Mouse (Mus musculus) layer of hippocampus, postnatal 14 days (tissue): Measurements from ENCODE around the gene Cidec. TPM values are rescaled to one million over a fixed set of nuclear protein-coding genes. Genes with fewer than 3 reads are reported as not detected.

ENCODE experiments used
- DNase-seq, 2 experiments: peaks; one replicate each; pipeline ENCODE4 v3.0.0; 2021 to 2022; ENCODE audit warnings: low spot score in 2 of 2, mixed read lengths in 1 of 2
- total RNA-seq, 2 experiments: library from RNA; stranded (reverse); gene quantifications; 2 replicates each; pipeline ENCODE4 v1.2.3; 2021

The Cidec gene
- total RNA-seq, 2 experiments from 2014 or later = not detected

- DNase-seq = no peak
These were observed 25.6 kb downstream of the Cidec start for GRCm38 (mm10) chr6:113410001-113410400.

- peak in 1 of 2 experiments; percentile 65 for DNase-seq
These were observed 28.9 kb downstream of the Cidec start for GRCm38 (mm10) chr6:113406683-113407082.

GRCm38 (mm10) chr6:113405483-113405882 lies 30.1 kb downstream of the Cidec start:
- peak in 1 of 2 experiments; percentile 30 for DNase-seq

GRCm38 (mm10) chr6:113404649-113405448 lies 30.7 kb downstream of the Cidec start:
- no peak for DNase-seq

GRCm38 (mm10) chr6:113402094-113402493 lies 33.5 kb downstream of the Cidec start:
- peak; percentile 42 to 69 for DNase-seq

GRCm38 (mm10) chr6:113396270-113397030 lies 39.1 kb downstream of the Cidec start:
- DNase-seq = no peak

GRCm38 (mm10) chr6:113395501-113395900 lies 40.1 kb downstream of the Cidec start:
- no peak for DNase-seq

GRCm38 (mm10) chr6:113394811-113395210 lies 40.7 kb downstream of the Cidec start:
- no peak for DNase-seq

- DNase-seq = no peak
These were observed 41.6 kb downstream of the Cidec start for GRCm38 (mm10) chr6:113393951-113394350.

- DNase-seq = peak; percentile 64 to 68
These were observed 43.0 kb downstream of the Cidec start for GRCm38 (mm10) chr6:113392387-113393071.

- no peak for DNase-seq
These were observed 43.6 kb downstream of the Cidec start for GRCm38 (mm10) chr6:113392015-113392386.

GRCm38 (mm10) chr6:113390715-113391114 lies 44.8 kb downstream of the Cidec start:
- no peak for DNase-seq

GRCm38 (mm10) chr6:113388960-113389359 lies 46.6 kb downstream of the Cidec start, which contains the start of gene Ttll3:
Ttll3 (plus strand) TSS chr6:113389260.
- no peak for DNase-seq

GRCm38 (mm10) chr6:113386025-113386424 lies 49.5 kb downstream of the Cidec start:
- DNase-seq = no peak

- DNase-seq = no peak
These were observed 50.3 kb downstream of the Cidec start for GRCm38 (mm10) chr6:113385160-113385714.

GRCm38 (mm10) chr6:113384351-113384927 lies 51.1 kb downstream of the Cidec start:
- peak in 1 of 2 experiments; percentile 61 for DNase-seq

GRCm38 (mm10) chr6:113380480-113380879 lies 55.1 kb downstream of the Cidec start:
- DNase-seq = no peak

GRCm38 (mm10) chr6:113379246-113379645 lies 56.3 kb downstream of the Cidec start:
- DNase-seq = no peak

GRCm38 (mm10) chr6:113377496-113378385 lies 57.8 kb downstream of the Cidec start, which contains the start of the genes Tada3 and Arpc4:
Tada3 (minus strand) TSS chr6:113377883.
Arpc4 (plus strand) TSS chr6:113378115.
- DNase-seq = peak; percentile 91 to 95

- DNase-seq = no peak
These were observed 58.4 kb downstream of the Cidec start for GRCm38 (mm10) chr6:113377172-113377495.
